Mouse (Mus musculus): Measurements from ENCODE around the gene Nck2.

GRCm38 (mm10) chr1:43562002-43562666 lies 117.8 kb downstream of the Nck2 start:
- no peak for TF ChIP-seq MAFK (IDR thresholded peaks at IDR 0.05; ENCODE audit: insufficient read depth, low read depth, low read length)
- no peak for TF ChIP-seq ZNF384 (IDR thresholded peaks at IDR 0.05; ENCODE audit: low read depth, low read length)
- no peak for TF ChIP-seq ZC3H11A (IDR thresholded peaks at IDR 0.05; ENCODE audit: borderline replicate concordance, low read depth, low read length)
- no peak for TF ChIP-seq HCFC1 (IDR thresholded peaks at IDR 0.05; ENCODE audit: borderline replicate concordance, insufficient read depth, low read length)
- TF ChIP-seq CHD2 (IDR thresholded peaks at IDR 0.05; ENCODE audit: low read depth, low read length) = no peak
